Mouse (Mus musculus): ENCODE measurements around the gene Lrpprc. TPM values are rescaled to one million over a fixed set of nuclear protein-coding genes. Genes with fewer than 3 reads are reported as not detected.

Lrpprc gene
- polyA plus RNA-seq, 1 experiment from 2014 or later, result 46.1 TPM

- 57% methylated on average over 7 of the region's 7 CpGs for WGBS
- no peak overlapping the region for H3K4me2 ChIP-seq (ENCODE audit: low read depth, low read length)
- H3K9me3 ChIP-seq (replicated peaks; ENCODE audit: control insufficient read depth, low read length), result no peaks in the 10 kb centered on the region
- ATAC-seq (ENCODE audit: insufficient read depth, low FRiP score), result no peak
- H3K4me1 ChIP-seq (ENCODE audit: control insufficient read depth, insufficient read depth, low read length), result no peaks in the 10 kb centered on the region; the same call in 1 of the 2 replicates
- H3K4me3 ChIP-seq (replicated peaks; ENCODE audit: low read length), result no peak overlapping the region
- no peaks in the 10 kb centered on the region for H3K36me3 ChIP-seq (ENCODE audit: control insufficient read depth, insufficient read depth, low read length)
- no peak overlapping the region for H3K27ac ChIP-seq (ENCODE audit: low read length)
- no peaks in the 10 kb centered on the region for H3K27me3 ChIP-seq (ENCODE audit: control insufficient read depth, insufficient read depth, low read length)
- H3K9ac ChIP-seq (ENCODE audit: low read length), result no peak overlapping the region
Measured at GRCm38 (mm10) chr17:84657782-84658181, 132.8 kb downstream of the Lrpprc start.

- H3K4me1 ChIP-seq (ENCODE audit: control insufficient read depth, insufficient read depth, low read length), result no peaks in the 10 kb centered on the region; the same call in 1 of the 2 replicates
- no peak overlapping the region for H3K27ac ChIP-seq (ENCODE audit: low read length)
- H3K27me3 ChIP-seq (ENCODE audit: control insufficient read depth, insufficient read depth, low read length), result no peaks in the 10 kb centered on the region
- no peak overlapping the region for H3K9ac ChIP-seq (ENCODE audit: low read length)
- H3K4me2 ChIP-seq (ENCODE audit: low read depth, low read length), result no peak overlapping the region
- no peaks in the 10 kb centered on the region for H3K9me3 ChIP-seq (replicated peaks; ENCODE audit: control insufficient read depth, low read length)
- 44% methylated on average over 3 of the region's 3 CpGs for WGBS
- no peaks in the 10 kb centered on the region for H3K36me3 ChIP-seq (ENCODE audit: control insufficient read depth, insufficient read depth, low read length)
- H3K4me3 ChIP-seq (replicated peaks; ENCODE audit: low read length), result no peak overlapping the region
- no peak for ATAC-seq (ENCODE audit: insufficient read depth, low FRiP score)
Measured at GRCm38 (mm10) chr17:84657422-84657732, 133.2 kb downstream of the Lrpprc start.

GRCm38 (mm10) chr17:84656653-84657421 lies 133.8 kb downstream of the Lrpprc start:
- WGBS, result 42% methylated on average over 19 of the region's 19 CpGs
- no peak for ATAC-seq (ENCODE audit: insufficient read depth, low FRiP score)

GRCm38 (mm10) chr17:84656205-84656604 lies 134.4 kb downstream of the Lrpprc start:
- Histone ChIP-seq H3K36me3 (ENCODE audit: control insufficient read depth, insufficient read depth, low read length) (no peaks in the 10 kb centered on the region), H3K4me3 (replicated peaks; ENCODE audit: low read length) (no peak overlapping the region), H3K9ac (ENCODE audit: low read length) (no peak overlapping the region), H3K9me3 (replicated peaks; ENCODE audit: control insufficient read depth, low read length) (no peaks in the 10 kb centered on the region), H3K27ac (ENCODE audit: low read length) (no peak overlapping the region), H3K4me2 (ENCODE audit: low read depth, low read length) (no peak overlapping the region), H3K27me3 (ENCODE audit: control insufficient read depth, insufficient read depth, low read length) (no peaks in the 10 kb centered on the region), H3K4me1 (ENCODE audit: control insufficient read depth, insufficient read depth, low read length) (no peaks in the 10 kb centered on the region)
- no peak for ATAC-seq (ENCODE audit: insufficient read depth, low FRiP score)
- 62% methylated on average over 5 of the region's 5 CpGs for WGBS

More at GRCm38 (mm10) chr17:84656653-84657421, 133.8 kb downstream of the Lrpprc start:
- Histone ChIP-seq H3K9ac (ENCODE audit: low read length) (no peak overlapping the region), H3K9me3 (replicated peaks; ENCODE audit: control insufficient read depth, low read length) (no peaks in the 10 kb centered on the region), H3K27ac (ENCODE audit: low read length) (no peak overlapping the region), H3K4me1 (ENCODE audit: control insufficient read depth, insufficient read depth, low read length) (no peaks in the 10 kb centered on the region), H3K4me2 (ENCODE audit: low read depth, low read length) (no peak overlapping the region), H3K27me3 (ENCODE audit: control insufficient read depth, insufficient read depth, low read length) (no peaks in the 10 kb centered on the region), H3K36me3 (ENCODE audit: control insufficient read depth, insufficient read depth, low read length) (no peaks in the 10 kb centered on the region), H3K4me3 (replicated peaks; ENCODE audit: low read length) (no peak overlapping the region)

Other genes with a start within 250 kb of the Lrpprc start
- gene Dync2li1, start 164.3 kb downstream of the Lrpprc start, polyA plus RNA-seq (2015; fragmentation: Nextera tagmentation; extraction: Ambion mirVana), result 27.8 and 32.9 TPM in 2 replicates
- gene Abcg8, start 114.5 kb downstream of the Lrpprc start, polyA plus RNA-seq (2015; fragmentation: Nextera tagmentation; extraction: Ambion mirVana), result 0.09 and 0.10 TPM in 2 replicates
- 1.3 and 1.4 TPM in 2 replicates for gene Abcg5, start 107.8 kb downstream of the Lrpprc start, polyA plus RNA-seq (2015; fragmentation: Nextera tagmentation; extraction: Ambion mirVana)
- 45.0 and 56.1 TPM in 2 replicates for gene Ppm1b, start 166.0 kb upstream of the Lrpprc start, polyA plus RNA-seq (2015; fragmentation: Nextera tagmentation; extraction: Ambion mirVana)
- 8.7 and 10.6 TPM in 2 replicates for gene Slc3a1, start 237.6 kb upstream of the Lrpprc start, polyA plus RNA-seq (2015; fragmentation: Nextera tagmentation; extraction: Ambion mirVana)